Mouse (Mus musculus): Measurements from ENCODE around the gene Adam8.

GRCm38 (mm10) chr7:140011336-140011735 lies 19.0 kb upstream of the Adam8 start:
- TF ChIP-seq CTCF (IDR thresholded peaks at IDR 0.05; ENCODE audit: borderline replicate concordance, insufficient read depth, low read depth, low read length) (no peak), POLR2A (IDR thresholded peaks at IDR 0.05; ENCODE audit: borderline replicate concordance, insufficient read depth, low read length) (no peak)

All from cerebellum, adult 2 months (tissue).